Mouse (Mus musculus): ENCODE measurements around the gene Entpd2.
A peak's percentile ranks its signal among the peaks of the same experiment; 100 is the strongest.
"Not testable (repeated sequence)": the region's sequence is repeated elsewhere in the genome, so short reads cannot be mapped to it uniquely, and the experiment has no call there.

Gene Entpd2

GRCm38 (mm10) chr2:25394281-25395221, 1.1 kb upstream of the Entpd2 start:
- DNase-seq (ENCODE audit: low read depth) = no peak

- DNase-seq (ENCODE audit: low read depth) = no peak
These were observed 916 bp downstream of the Entpd2 start for GRCm38 (mm10) chr2:25396597-25396983.

GRCm38 (mm10) chr2:25397010-25397409, 1.3 kb downstream of the Entpd2 start:
- DNase-seq (ENCODE audit: low read depth) = no peak

DNA sequence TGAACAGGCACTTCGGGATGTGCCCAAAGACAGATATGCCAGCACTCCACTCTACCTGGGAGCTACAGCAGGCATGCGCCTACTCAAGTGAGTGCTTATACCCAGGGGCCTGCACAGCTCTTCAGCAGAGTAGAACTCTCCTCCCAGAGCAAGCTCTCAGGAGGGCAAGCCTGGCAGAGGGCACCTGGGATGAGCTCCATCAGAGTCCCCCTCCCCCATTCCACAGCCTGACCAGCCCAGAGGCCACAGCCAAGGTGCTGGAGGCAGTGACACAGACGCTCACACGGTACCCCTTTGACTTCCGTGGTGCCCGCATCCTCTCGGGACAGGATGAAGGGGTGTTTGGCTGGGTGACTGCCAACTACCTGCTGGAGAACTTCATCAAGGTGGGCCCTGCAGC, 2.4 kb downstream of the Entpd2 start:
- no peak for DNase-seq (ENCODE audit: low read depth)

GRCm38 (mm10) chr2:25399051-25399450, 3.4 kb downstream of the Entpd2 start, which contains the start of gene Npdc1:
Npdc1 (plus strand) TSS chr2:25399351.
- no peak for DNase-seq (ENCODE audit: low read depth)

DNA sequence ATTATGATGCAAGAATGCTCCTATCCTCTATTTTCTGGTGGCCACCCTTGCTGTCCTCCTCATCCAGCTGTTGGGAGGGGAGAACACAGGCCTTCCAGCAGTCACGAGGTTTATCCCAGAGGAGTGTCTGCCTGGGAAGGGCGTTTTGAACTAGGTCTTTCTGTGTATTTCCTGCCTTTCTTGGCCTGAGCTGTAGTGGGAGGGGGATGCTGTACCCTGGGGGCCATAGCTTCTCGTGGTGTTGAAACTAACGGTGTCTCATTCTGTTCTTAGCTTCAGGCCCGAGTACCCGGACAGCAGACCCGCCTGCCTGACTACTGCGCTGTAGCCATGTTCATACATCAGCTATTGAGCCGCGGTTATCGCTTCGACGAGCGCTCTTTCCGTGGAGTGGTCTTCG, 4.6 kb downstream of the Entpd2 start:
- no peak for DNase-seq (ENCODE audit: low read depth)

- DNase-seq (ENCODE audit: low read depth) = no peak
These were observed 5.1 kb downstream of the Entpd2 start for GRCm38 (mm10) chr2:25400764-25401163.

DNA sequence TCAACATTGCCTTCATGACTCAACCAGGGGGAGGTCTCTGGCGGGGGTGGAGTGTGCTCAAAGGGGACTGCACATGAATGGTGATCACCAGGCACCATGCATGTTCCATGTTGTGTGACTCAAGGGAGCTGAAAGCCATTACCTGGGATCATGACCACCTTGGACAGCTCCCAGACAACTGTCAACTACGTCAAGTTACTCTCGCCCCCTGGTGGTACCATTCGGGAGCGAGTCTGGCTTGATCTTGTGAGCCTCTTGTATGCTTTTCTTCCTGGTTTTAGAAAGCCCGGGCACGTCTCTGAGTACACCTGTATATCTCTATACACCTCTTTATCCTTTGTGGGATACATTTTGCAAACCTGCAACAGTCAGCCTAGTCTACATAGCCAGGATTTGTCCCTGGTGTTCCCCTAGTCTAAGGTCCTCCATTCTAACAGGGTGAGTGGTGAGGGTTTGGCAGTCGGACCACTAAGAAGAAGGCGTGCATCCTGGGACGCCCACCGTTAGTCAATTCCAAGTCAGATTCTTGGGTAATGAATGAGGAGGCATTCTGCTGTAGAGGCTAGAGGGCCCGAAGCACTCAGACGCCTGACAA, 6.8 kb downstream of the Entpd2 start:
- DNase-seq (ENCODE audit: low read depth) = peak; percentile 92

GRCm38 (mm10) chr2:25402972-25403601, 7.4 kb downstream of the Entpd2 start:
- no peak for DNase-seq (ENCODE audit: low read depth)

DNA sequence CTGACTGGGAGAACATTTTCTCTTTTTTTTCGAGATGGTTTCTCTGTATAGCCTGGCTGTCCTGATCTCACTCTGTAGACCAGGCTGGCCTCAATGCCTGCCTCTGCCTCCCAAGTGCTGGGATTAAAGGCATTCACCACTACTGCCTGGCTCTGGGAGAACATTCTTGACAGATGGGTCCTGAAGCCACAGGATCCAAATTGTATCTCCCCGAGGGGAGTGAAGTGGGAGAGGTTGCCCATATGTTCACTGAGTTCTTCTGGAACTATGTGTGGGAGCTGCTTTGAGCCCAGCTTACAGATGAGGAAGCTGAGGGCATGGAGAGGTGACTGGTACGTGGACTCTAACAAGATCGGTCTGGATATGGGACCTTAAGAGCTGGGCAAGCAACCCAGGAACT, 8.3 kb downstream of the Entpd2 start:
- DNase-seq (ENCODE audit: low read depth) = no peak

DNA sequence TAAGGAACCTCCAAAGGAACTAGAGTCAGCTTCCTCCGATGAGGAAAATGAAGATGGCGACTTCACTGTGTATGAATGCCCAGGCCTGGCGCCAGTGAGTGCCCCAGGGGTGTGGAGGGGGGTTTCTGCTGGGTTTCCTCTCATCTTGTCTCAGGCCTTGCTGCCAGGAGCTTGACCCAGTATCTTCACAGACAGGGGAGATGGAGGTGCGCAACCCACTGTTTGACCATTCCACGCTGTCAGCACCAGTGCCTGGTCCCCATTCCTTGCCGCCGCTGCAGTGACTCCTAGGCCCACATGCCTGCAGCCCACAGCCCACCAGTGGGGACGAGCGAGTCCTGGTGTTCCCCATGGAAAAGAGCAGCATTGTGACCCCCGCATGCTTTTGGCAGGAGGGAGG, 13.2 kb downstream of the Entpd2 start:
- DNase-seq (ENCODE audit: low read depth) = no peak

DNA sequence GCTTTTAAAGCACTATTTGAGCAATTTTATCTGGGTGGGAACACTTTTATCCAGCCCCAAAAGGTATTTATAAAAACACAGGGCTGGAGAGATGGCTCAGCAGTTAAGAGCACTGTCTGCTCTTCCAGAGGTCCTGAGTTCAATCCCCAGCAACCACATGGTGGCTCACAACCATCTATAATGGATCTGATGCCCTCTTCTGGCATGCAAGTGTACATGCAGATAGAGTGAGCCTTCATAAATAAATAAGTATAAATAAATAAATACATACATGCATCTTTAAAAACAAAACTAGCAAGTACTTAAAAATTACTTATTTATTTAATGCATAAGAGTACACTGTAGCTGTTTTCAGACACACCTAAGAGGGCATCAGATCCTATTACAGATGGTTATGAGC, 17.8 kb downstream of the Entpd2 start:
- DNase-seq (ENCODE audit: low read depth) = not testable (repeated sequence)

DNA sequence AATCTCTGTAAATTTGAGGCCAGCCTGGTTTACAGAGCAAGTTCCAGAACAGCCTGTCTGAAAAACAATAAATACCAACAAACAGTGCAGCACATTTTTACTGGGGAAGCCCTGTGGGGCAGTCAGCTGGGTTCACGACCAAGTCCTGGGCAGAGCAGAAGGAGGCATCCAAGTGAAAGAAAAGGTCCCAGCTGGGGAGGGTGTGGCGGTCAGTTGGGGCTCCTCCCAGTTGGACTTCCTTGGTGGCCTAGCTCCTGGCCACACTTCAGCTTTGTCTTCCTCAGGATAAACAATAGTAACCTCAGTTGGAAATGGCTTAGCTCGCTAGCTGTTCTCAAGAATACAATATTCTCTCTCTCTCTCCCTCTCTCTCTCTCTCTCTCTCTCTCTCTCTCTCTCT, 21.8 kb downstream of the Entpd2 start:
- DNase-seq (ENCODE audit: low read depth) = no peak

GRCm38 (mm10) chr2:25421896-25422295, 26.2 kb downstream of the Entpd2 start:
- DNase-seq (ENCODE audit: low read depth) = no peak

- no peak for DNase-seq (ENCODE audit: low read depth)
These were observed 27.1 kb downstream of the Entpd2 start, which contains the start of gene Fut7 for GRCm38 (mm10) chr2:25422587-25423410. Fut7 (plus strand) TSS chr2:25423267.

DNA sequence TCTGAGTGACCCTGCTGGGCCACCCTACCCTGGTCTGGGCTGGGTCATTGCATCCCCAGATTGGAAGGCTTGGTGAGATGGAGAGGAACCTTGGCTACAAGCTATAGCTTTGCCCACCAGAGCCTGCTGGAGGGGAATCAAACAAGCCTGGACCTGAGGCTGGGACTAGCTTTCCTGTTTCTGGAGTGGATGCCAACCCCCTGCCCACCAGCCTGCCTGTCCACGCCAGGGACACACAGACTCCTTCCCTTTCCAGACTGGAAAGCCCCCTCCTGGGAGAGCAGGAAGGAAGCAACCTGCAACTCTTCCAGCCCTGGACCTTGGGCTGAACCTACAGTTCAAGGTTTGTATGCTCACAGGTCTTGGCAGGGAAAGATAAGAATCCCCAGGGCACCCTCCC, 28.0 kb downstream of the Entpd2 start:
- DNase-seq (ENCODE audit: low read depth) = no peak

GRCm38 (mm10) chr2:25425481-25425880, 29.8 kb downstream of the Entpd2 start:
- no peak for DNase-seq (ENCODE audit: low read depth)

DNA sequence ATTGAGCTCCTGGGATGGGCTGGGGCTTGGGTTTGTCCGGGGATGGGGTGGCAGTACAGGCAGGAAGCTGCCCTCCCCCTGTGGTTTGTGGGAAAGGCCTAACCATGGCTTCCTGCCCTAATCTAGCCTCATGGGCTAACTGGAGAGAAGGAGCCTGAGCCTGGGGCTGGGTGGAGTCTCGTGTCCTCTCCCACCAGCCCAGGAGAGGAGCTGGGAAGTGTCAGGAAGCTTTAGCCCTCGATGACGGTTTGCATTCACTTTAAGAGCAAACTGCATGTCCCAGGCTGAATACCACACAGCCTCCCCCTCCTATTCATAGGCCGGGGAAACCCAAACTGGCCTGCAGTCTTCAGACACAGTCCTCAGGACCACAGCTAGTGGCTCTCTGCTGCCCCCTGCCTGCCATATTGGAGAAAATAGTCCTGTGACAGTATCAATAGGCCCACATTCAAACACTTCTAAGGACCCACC, 31.1 kb downstream of the Entpd2 start:
- peak; percentile 60 for DNase-seq (ENCODE audit: low read depth)

DNA sequence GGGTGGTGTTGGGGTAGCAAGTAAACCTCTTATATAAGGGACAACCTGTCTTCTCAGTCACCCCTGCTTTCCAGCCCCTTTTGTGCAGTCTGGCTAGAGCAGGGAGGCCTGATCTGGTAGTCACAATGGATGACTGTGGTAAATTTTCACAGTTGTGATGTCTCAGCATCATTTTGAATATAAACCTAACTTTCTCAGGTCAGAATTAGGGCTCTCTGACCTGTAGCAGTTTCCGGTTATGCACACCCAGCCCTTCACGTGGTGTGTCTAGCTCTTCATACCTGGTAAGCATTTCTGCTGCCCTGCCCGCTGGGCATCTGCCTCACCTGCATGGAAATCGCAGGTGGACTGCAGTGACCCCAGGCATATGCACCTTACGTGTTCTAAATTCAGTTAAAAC, 31.6 kb downstream of the Entpd2 start:
- no peak for DNase-seq (ENCODE audit: low read depth)

GRCm38 (mm10) chr2:25428442-25429236, 33.0 kb downstream of the Entpd2 start, which contains the start of gene Abca2:
Abca2 (plus strand) TSS chr2:25428703.
- DNase-seq (ENCODE audit: low read depth) = peak; percentile 84

Measured in c-Kit-positive CD71-positive TER-119-negative erythroid progenitor cells, embryonic 14.5 days (primary cell).